Mouse (Mus musculus) olfactory bulb, adult 2 months (tissue): ENCODE measurements around the gene Ankfn1.

Source experiments
- CTCF ChIP-seq: fragments of 200-500 bp; IDR thresholded peaks from 2 replicates; pipeline ENCODE4 v1.5.1; 2012; ENCODE audit warnings: low read depth, mild to moderate bottlenecking, low read length, moderate library complexity; ENCODE audit not compliant: insufficient read depth
- POLR2A ChIP-seq: fragments of 200-500 bp; IDR thresholded peaks from 2 replicates; pipeline ENCODE4 v1.6.1; 2012; ENCODE audit warnings: mild to moderate bottlenecking, low read depth, low read length, moderate library complexity; ENCODE audit not compliant: insufficient read depth

DNA sequence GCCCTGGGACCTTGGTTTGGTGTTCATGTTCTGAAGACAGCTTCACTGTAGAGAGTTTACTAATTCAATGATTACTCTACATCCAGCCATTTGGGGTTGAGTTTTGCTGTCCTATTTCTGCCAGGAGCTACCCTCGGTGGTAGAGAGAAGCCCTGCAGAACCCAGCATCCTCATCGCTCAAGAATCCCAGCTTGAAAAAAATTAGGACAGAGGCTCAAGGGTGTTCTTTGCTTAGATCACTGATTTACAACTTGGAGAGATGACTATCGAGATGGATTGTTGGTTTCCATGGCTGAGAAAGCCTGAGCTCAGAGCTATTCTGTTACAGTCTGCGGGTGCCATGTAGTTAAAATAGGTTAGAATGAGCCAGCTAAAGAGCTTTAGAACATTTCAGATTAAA is 209.2 kb downstream of the Ankfn1 start:
- TF ChIP-seq CTCF, result no peak
- TF ChIP-seq POLR2A, result no peak
